Mouse (Mus musculus): ENCODE measurements at regions not wholly inside any gene's neighbourhood (a gene's known extent, or its start where the extent isn't known, plus 50 kb on each side); places are given as distances from the start of the nearest gene placed in this dataset.

GRCm38 (mm10) chr4:106191843-106192242, 124.2 kb upstream of the Usp24 start:
- Histone ChIP-seq H3K9me3 (replicated peaks; ENCODE audit: control insufficient read depth, low read length) (no peaks in the 10 kb centered on the region), H3K9ac (ENCODE audit: low read length) (no peak overlapping the region), H3K27ac (ENCODE audit: low read length) (no peak overlapping the region), H3K4me3 (replicated peaks; ENCODE audit: low read length) (no peak overlapping the region), H3K36me3 (ENCODE audit: control insufficient read depth, insufficient read depth, low read length) (no peaks in the 10 kb centered on the region), H3K4me2 (ENCODE audit: low read depth, low read length) (no peak overlapping the region), H3K4me1 (ENCODE audit: control insufficient read depth, insufficient read depth, low read length) (no peaks in the 10 kb centered on the region), H3K27me3 (ENCODE audit: control insufficient read depth, insufficient read depth, low read length) (no peaks in the 10 kb centered on the region)
- WGBS: 70% methylated on average over 3 of the region's 3 CpGs
- ATAC-seq (ENCODE audit: insufficient read depth, low FRiP score): no peak

DNA sequence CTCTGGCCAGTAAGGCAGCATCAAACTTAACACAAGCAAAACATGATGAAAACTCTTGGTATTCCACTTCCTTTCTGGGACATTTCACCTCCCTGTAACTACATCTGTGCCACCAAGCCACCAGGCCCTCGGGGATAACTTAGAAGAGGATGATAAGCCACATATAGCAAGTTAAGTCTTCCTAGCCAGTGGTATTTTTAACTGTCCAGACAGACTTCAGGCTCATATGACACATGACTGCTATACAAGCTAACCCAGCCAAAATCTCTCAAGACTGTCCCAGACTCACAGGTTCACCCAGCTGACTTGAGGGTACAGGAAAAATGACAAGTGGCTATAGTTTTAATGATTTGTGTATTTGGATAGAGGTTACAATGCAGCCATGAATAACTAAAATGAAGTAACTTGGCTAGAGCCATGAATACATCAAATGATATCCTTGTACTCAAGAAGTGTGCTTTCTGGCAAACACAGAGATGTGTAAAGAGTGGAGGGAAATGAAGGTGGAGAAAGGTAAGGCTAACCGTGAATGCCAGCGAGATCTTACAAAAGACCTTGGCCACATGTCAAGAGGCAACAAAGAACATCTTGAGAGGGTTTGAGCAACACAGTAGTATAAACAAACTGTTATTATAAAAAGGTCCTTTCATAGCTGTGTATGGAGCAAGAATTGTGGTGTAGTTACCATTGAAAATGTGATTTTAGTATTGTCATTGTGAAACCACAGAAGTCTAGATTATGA, 122.6 kb upstream of the Usp24 start:
- 76% methylated on average over 3 of the region's 3 CpGs for WGBS
- H3K9me3 ChIP-seq (replicated peaks; ENCODE audit: control insufficient read depth, low read length): no peaks in the 10 kb centered on the region
- no peak overlapping the region for H3K4me3 ChIP-seq (replicated peaks; ENCODE audit: low read length)
- H3K27me3 ChIP-seq (ENCODE audit: control insufficient read depth, insufficient read depth, low read length): no peaks in the 10 kb centered on the region
- H3K27ac ChIP-seq (ENCODE audit: low read length): no peak overlapping the region
- no peak overlapping the region for H3K9ac ChIP-seq (ENCODE audit: low read length)
- ATAC-seq (ENCODE audit: insufficient read depth, low FRiP score): no peak
- no peak overlapping the region for H3K4me2 ChIP-seq (ENCODE audit: low read depth, low read length)
- no peaks in the 10 kb centered on the region for H3K4me1 ChIP-seq (ENCODE audit: control insufficient read depth, insufficient read depth, low read length)
- no peaks in the 10 kb centered on the region for H3K36me3 ChIP-seq (ENCODE audit: control insufficient read depth, insufficient read depth, low read length)

- Histone ChIP-seq H3K4me2 (ENCODE audit: low read depth, low read length) (no peak overlapping the region), H3K27me3 (ENCODE audit: control insufficient read depth, insufficient read depth, low read length) (no peaks in the 10 kb centered on the region), H3K4me1 (ENCODE audit: control insufficient read depth, insufficient read depth, low read length) (peaks cover 4% of the 10 kb centered on the region; the same call in 1 of the 2 replicates), H3K27ac (ENCODE audit: low read length) (no peak overlapping the region), H3K9ac (ENCODE audit: low read length) (no peak overlapping the region), H3K4me3 (replicated peaks; ENCODE audit: low read length) (no peak overlapping the region), H3K9me3 (replicated peaks; ENCODE audit: control insufficient read depth, low read length) (no peaks in the 10 kb centered on the region), H3K36me3 (ENCODE audit: control insufficient read depth, insufficient read depth, low read length) (no peaks in the 10 kb centered on the region)
- WGBS: 60% methylated on average over 3 of the region's 3 CpGs
- no peak for ATAC-seq (ENCODE audit: insufficient read depth, low FRiP score)
These were observed 120.4 kb upstream of the Usp24 start for GRCm38 (mm10) chr4:106195497-106196166.

GRCm38 (mm10) chr4:106199833-106200232, 116.2 kb upstream of the Usp24 start:
- ATAC-seq (ENCODE audit: insufficient read depth, low FRiP score): peak; percentile 75; the same call in 1 of the 2 replicates

DNA sequence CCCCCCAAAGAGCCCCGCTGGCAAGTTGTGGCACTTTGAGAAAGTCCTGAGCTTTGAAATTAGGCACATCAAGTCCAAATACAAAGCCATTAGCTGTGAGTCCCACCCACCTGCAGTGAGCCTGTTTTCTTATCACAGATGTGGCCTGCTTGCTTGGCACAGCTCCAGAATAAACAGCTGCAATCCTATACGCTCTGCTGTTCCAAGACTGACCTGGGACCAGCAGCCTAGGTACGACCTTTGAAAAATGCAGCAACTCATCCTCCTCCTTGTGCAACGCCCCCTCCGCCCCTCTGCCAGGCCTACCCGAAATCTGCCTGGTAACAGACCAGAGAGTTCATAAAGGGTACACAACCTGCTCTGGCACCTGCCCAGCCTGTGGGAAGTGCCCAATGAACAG, 115.8 kb upstream of the Usp24 start:
- Histone ChIP-seq H3K27ac (ENCODE audit: low read length) (peak overlapping the region; percentile 56), H3K4me2 (ENCODE audit: low read depth, low read length) (peak overlapping the region; percentile 28; the same call in 1 of the 2 replicates)

More at GRCm38 (mm10) chr4:106199833-106200232, 116.2 kb upstream of the Usp24 start:
- Histone ChIP-seq H3K4me3 (replicated peaks; ENCODE audit: low read length) (no peak overlapping the region), H3K9ac (ENCODE audit: low read length) (peak overlapping the region; percentile 16; the same call in 1 of the 2 replicates), H3K9me3 (replicated peaks; ENCODE audit: control insufficient read depth, low read length) (no peaks in the 10 kb centered on the region), H3K4me1 (ENCODE audit: control insufficient read depth, insufficient read depth, low read length) (peaks cover 4% of the 10 kb centered on the region; the same call in 1 of the 2 replicates), H3K27ac (ENCODE audit: low read length) (peak overlapping the region; percentile 56), H3K27me3 (ENCODE audit: control insufficient read depth, insufficient read depth, low read length) (no peaks in the 10 kb centered on the region), H3K4me2 (ENCODE audit: low read depth, low read length) (peak overlapping the region; percentile 28; the same call in 1 of the 2 replicates), H3K36me3 (ENCODE audit: control insufficient read depth, insufficient read depth, low read length) (no peaks in the 10 kb centered on the region)
- WGBS: 18% methylated on average over 11 of the region's 11 CpGs

GRCm38 (mm10) chr4:106202554-106202953, 113.5 kb upstream of the Usp24 start:
- Histone ChIP-seq H3K9me3 (replicated peaks; ENCODE audit: control insufficient read depth, low read length) (no peaks in the 10 kb centered on the region), H3K9ac (ENCODE audit: low read length) (no peak overlapping the region), H3K27me3 (ENCODE audit: control insufficient read depth, insufficient read depth, low read length) (no peaks in the 10 kb centered on the region), H3K36me3 (ENCODE audit: control insufficient read depth, insufficient read depth, low read length) (no peaks in the 10 kb centered on the region), H3K4me1 (ENCODE audit: control insufficient read depth, insufficient read depth, low read length) (peaks cover 4% of the 10 kb centered on the region; the same call in 1 of the 2 replicates), H3K4me2 (ENCODE audit: low read depth, low read length) (no peak overlapping the region), H3K27ac (ENCODE audit: low read length) (no peak overlapping the region), H3K4me3 (replicated peaks; ENCODE audit: low read length) (no peak overlapping the region)
- WGBS: 49% methylated on average over 3 of the region's 3 CpGs
- ATAC-seq (ENCODE audit: insufficient read depth, low FRiP score): no peak

More for the DNA sequence above, 115.8 kb upstream of the Usp24 start:
- WGBS: 32% methylated on average over 6 of the region's 6 CpGs
- Histone ChIP-seq H3K4me1 (ENCODE audit: control insufficient read depth, insufficient read depth, low read length) (peaks cover 4% of the 10 kb centered on the region; the same call in 1 of the 2 replicates), H3K36me3 (ENCODE audit: control insufficient read depth, insufficient read depth, low read length) (no peaks in the 10 kb centered on the region), H3K9me3 (replicated peaks; ENCODE audit: control insufficient read depth, low read length) (no peaks in the 10 kb centered on the region), H3K4me3 (replicated peaks; ENCODE audit: low read length) (no peak overlapping the region), H3K9ac (ENCODE audit: low read length) (peak overlapping the region; percentile 16; the same call in 1 of the 2 replicates), H3K27me3 (ENCODE audit: control insufficient read depth, insufficient read depth, low read length) (no peaks in the 10 kb centered on the region)
- ATAC-seq (ENCODE audit: insufficient read depth, low FRiP score): peak; percentile 90

- 78% methylated on average over 2 of the region's 2 CpGs for WGBS
- no peak for ATAC-seq (ENCODE audit: insufficient read depth, low FRiP score)
- Histone ChIP-seq H3K4me3 (replicated peaks; ENCODE audit: low read length) (no peak overlapping the region), H3K27me3 (ENCODE audit: control insufficient read depth, insufficient read depth, low read length) (no peaks in the 10 kb centered on the region), H3K4me1 (ENCODE audit: control insufficient read depth, insufficient read depth, low read length) (no peaks in the 10 kb centered on the region), H3K4me2 (ENCODE audit: low read depth, low read length) (no peak overlapping the region), H3K36me3 (ENCODE audit: control insufficient read depth, insufficient read depth, low read length) (no peaks in the 10 kb centered on the region), H3K9me3 (replicated peaks; ENCODE audit: control insufficient read depth, low read length) (no peaks in the 10 kb centered on the region), H3K9ac (ENCODE audit: low read length) (no peak overlapping the region), H3K27ac (ENCODE audit: low read length) (no peak overlapping the region)
These were observed 110.8 kb upstream of the Usp24 start for GRCm38 (mm10) chr4:106205200-106205599.

DNA sequence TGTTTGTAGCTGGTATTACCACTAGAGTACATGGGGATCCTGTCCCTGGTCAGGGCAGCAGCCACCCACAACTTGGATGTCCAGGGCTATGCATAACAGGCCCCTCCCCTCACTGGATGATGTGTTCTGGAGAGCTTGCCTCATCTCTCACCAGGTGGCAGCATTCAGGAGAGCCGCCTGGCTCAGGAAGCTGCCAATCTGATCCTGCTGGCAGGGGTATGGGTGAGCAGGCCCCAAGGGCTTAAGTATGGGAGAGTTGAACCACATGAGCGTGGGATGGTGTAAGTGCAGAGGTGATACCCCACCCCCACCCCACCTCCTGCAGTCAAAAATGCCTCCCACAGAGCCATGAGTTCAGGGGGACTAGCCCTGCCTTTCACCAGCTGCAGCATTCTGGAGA, 110.0 kb upstream of the Usp24 start:
- WGBS: 51% methylated on average over 2 of the region's 2 CpGs
- Histone ChIP-seq H3K4me2 (ENCODE audit: low read depth, low read length) (no peak overlapping the region), H3K4me3 (replicated peaks; ENCODE audit: low read length) (no peak overlapping the region), H3K9me3 (replicated peaks; ENCODE audit: control insufficient read depth, low read length) (no peaks in the 10 kb centered on the region), H3K27me3 (ENCODE audit: control insufficient read depth, insufficient read depth, low read length) (no peaks in the 10 kb centered on the region), H3K27ac (ENCODE audit: low read length) (no peak overlapping the region), H3K9ac (ENCODE audit: low read length) (no peak overlapping the region), H3K36me3 (ENCODE audit: control insufficient read depth, insufficient read depth, low read length) (no peaks in the 10 kb centered on the region), H3K4me1 (ENCODE audit: control insufficient read depth, insufficient read depth, low read length) (no peaks in the 10 kb centered on the region)
- ATAC-seq (ENCODE audit: insufficient read depth, low FRiP score): no peak

DNA sequence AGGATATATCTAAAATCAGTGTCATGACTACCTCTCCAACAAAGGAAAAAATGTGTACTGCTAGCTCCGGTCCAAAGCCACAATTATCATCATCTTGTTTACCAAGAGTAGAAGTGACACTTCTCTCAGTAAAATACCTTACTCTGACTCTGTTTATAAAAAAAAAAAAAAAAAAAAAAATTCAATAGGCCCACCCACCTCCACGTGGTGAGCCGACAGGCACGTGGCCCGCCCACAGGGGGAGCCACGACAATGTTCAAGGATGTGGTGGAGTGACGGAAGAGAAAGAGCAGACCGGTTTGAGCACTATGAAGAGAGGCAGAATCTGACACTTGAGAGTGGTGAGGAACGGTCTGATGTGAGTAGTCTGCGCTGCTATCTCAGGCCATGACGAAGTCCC, 106.5 kb upstream of the Usp24 start:
- H3K27ac ChIP-seq (ENCODE audit: low read length): no peak overlapping the region
- H3K9me3 ChIP-seq (replicated peaks; ENCODE audit: control insufficient read depth, low read length): no peaks in the 10 kb centered on the region
- H3K4me3 ChIP-seq (replicated peaks; ENCODE audit: low read length): no peak overlapping the region
- no peak overlapping the region for H3K9ac ChIP-seq (ENCODE audit: low read length)
- H3K36me3 ChIP-seq (ENCODE audit: control insufficient read depth, insufficient read depth, low read length): no peaks in the 10 kb centered on the region
- no peak overlapping the region for H3K4me2 ChIP-seq (ENCODE audit: low read depth, low read length)
- H3K27me3 ChIP-seq (ENCODE audit: control insufficient read depth, insufficient read depth, low read length): no peaks in the 10 kb centered on the region
- H3K4me1 ChIP-seq (ENCODE audit: control insufficient read depth, insufficient read depth, low read length): no peaks in the 10 kb centered on the region
- ATAC-seq (ENCODE audit: insufficient read depth, low FRiP score): no peak
- WGBS: 80% methylated on average over 11 of the region's 11 CpGs
